ENCODE assay signal across 31 mouse cellular contexts in the genomic region with DNA sequence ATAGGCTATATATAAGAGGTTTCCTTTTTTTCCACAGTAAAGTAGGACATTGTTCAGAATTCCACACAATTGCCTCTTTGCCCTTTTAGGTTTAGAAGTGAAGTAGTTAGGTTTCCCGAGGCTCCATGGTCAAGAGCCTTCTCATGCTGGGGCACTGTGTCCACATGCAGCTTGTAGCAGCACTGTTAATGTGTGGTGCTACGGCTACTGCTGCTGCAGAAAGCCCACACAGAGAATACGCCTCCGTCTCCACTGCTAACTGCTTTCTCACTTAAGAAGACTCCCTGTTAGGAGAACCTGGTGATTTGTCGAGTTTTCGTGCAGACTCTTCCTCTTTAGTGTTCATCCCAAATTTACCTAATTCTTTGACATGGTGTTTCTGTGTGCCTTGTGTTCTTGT.
A peak's percentile ranks its signal among the peaks of the same experiment; 100 is the strongest.
DNase-seq lines count a peak whose midpoint lies in the region; ATAC-seq lines count a peak whose summit lies in the region.
"Had no signal": no experiment of that assay in that cellular context is flagged by ENCODE, and none has a peak within 500 bp of the region (broad histone marks: within the 10 kb centered on the region; RNA-seq: fewer than 3 reads in every experiment).

No protein-coding gene starts in this region.

- no peaks in the 10 kb centered on the region for H3K9me3 ChIP-seq in liver, embryonic 13.5 days (replicated peaks)
- H3K9me3 ChIP-seq: embryonic facial prominence, embryonic 10.5 days; embryonic facial prominence, embryonic 15.5 days; forebrain, embryonic 15.5 days; heart, embryonic 10.5 days; heart, embryonic 15.5 days; kidney, embryonic 15.5 days; limb, embryonic 13.5 days; liver, embryonic 15.5 days; midbrain, embryonic 15.5 days; neural tube, embryonic 15.5 days; stomach, embryonic 15.5 days had no signal

- ATAC-seq in liver, embryonic 13.5 days (ENCODE audit: low read depth) = no peak
- ATAC-seq: CD4-positive, CD25-positive, alpha-beta regulatory T cell, adult 4 months; forebrain, embryonic 15.5 days; hindbrain, embryonic 16.5 days; midbrain, embryonic 15.5 days had no signal

- H3K4me2 ChIP-seq in liver, embryonic 13.5 days = no peak overlapping the region
- H3K4me2 ChIP-seq: embryonic facial prominence, embryonic 15.5 days; forebrain, embryonic 15.5 days; heart, embryonic 15.5 days; kidney, embryonic 15.5 days; limb, embryonic 13.5 days; liver, embryonic 15.5 days; midbrain, embryonic 15.5 days; neural tube, embryonic 15.5 days; stomach, embryonic 15.5 days had no signal

- 88% methylated on average over 6 of the region's 6 CpGs for WGBS in liver, embryonic 13.5 days (ENCODE audit: insufficient replicate concordance)

- H3K27ac ChIP-seq in liver, embryonic 13.5 days = 0 out of 2 replicates have a peak overlapping the region, but pooled peaks have one; percentile 10
- H3K27ac ChIP-seq: embryonic facial prominence, embryonic 15.5 days; forebrain, embryonic 15.5 days; heart, embryonic 10.5 days; heart, embryonic 15.5 days; kidney, embryonic 15.5 days; layer of hippocampus, adult 2 months; limb, embryonic 13.5 days; liver, embryonic 15.5 days; macrophage; midbrain, embryonic 15.5 days; neural tube, embryonic 15.5 days; stomach, embryonic 15.5 days had no signal

- H3K27me3 ChIP-seq in liver, embryonic 13.5 days = no peaks in the 10 kb centered on the region
- H3K27me3 ChIP-seq: embryonic facial prominence, embryonic 15.5 days; forebrain, embryonic 15.5 days; heart, embryonic 15.5 days; kidney, embryonic 15.5 days; limb, embryonic 13.5 days; liver, embryonic 15.5 days; midbrain, embryonic 15.5 days; neural tube, embryonic 15.5 days; stomach, embryonic 15.5 days had no signal

- H3K36me3 ChIP-seq in liver, embryonic 13.5 days = peaks cover 4% of the 10 kb centered on the region; the same call in 1 of the 2 replicates
- H3K36me3 ChIP-seq: embryonic facial prominence, embryonic 15.5 days; forebrain, embryonic 15.5 days; heart, embryonic 10.5 days; heart, embryonic 15.5 days; liver, embryonic 15.5 days; midbrain, embryonic 15.5 days; neural tube, embryonic 15.5 days; stomach, embryonic 15.5 days had no signal

- no peak overlapping the region for H3K9ac ChIP-seq in liver, embryonic 13.5 days
- H3K9ac ChIP-seq: embryonic facial prominence, embryonic 15.5 days; forebrain, embryonic 15.5 days; heart, embryonic 15.5 days; kidney, embryonic 15.5 days; limb, embryonic 13.5 days; liver, embryonic 15.5 days; midbrain, embryonic 15.5 days; neural tube, embryonic 15.5 days; stomach, embryonic 15.5 days had no signal

- H3K4me3 ChIP-seq in liver, embryonic 13.5 days (replicated peaks) = no peak overlapping the region
- H3K4me3 ChIP-seq: embryonic facial prominence, embryonic 10.5 days; embryonic facial prominence, embryonic 15.5 days; forebrain, embryonic 15.5 days; heart, embryonic 10.5 days; heart, embryonic 15.5 days; kidney, embryonic 15.5 days; layer of hippocampus, adult 2 months; limb, embryonic 13.5 days; liver, embryonic 15.5 days; midbrain, embryonic 15.5 days; neural tube, embryonic 15.5 days; stomach, embryonic 15.5 days had no signal

- peaks cover 69% of the 10 kb centered on the region for H3K4me1 ChIP-seq in liver, embryonic 13.5 days (replicated peaks)
- H3K4me1 ChIP-seq: heart, embryonic 15.5 days had no signal

- DNase-seq in frontal cortex, adult 2 months (ENCODE audit: extremely low spot score in 1 of 2, low spot score in 1 of 2) = peak; percentile 25 to 47
- DNase-seq in frontal cortex, postnatal 14 days (ENCODE audit: low spot score in 2 of 2) = no peak
- DNase-seq in liver, embryonic 13.5 days = no peak
- DNase-seq in liver = no peak
- peak; percentile 33 to 38 for DNase-seq in right cerebral cortex, adult 2 months (ENCODE audit: low spot score in 2 of 2)
- no peak for DNase-seq in right cerebral cortex, postnatal 10 days (ENCODE audit: low spot score in 2 of 2)
- no peak for DNase-seq in kidney, postnatal 14 days
- DNase-seq: adrenal gland, adult 2 months; adrenal gland, postnatal 36 days; cerebellum, adult 8-10 months; cerebellum, postnatal 25 days; gastrocnemius, postnatal 25 days; kidney, adult 18-20 months; kidney, postnatal 36 days; retina, postnatal 1 day; thymus, postnatal 14 days had no signal

Comparison
In these comparisons a context has a peak if more than half of its experiments do, and no peak if none do; other contexts are left out.
1. DNase-seq: peak in frontal cortex, adult 2 months (2 of 2) and right cerebral cortex, adult 2 months (2 of 2); none in frontal cortex, postnatal 14 days (0 of 2), liver, embryonic 13.5 days (single experiment), liver (single experiment), right cerebral cortex, postnatal 10 days (0 of 2) and kidney, postnatal 14 days (single experiment).